Mouse (Mus musculus) embryonic facial prominence, embryonic 12.5 days (tissue): ENCODE measurements around the gene Hpf1. TPM values are rescaled to one million over a fixed set of nuclear protein-coding genes. Genes with fewer than 3 reads are reported as not detected.
A peak's percentile ranks its signal among the peaks of the same experiment; 100 is the strongest.

Experiments used
- ATAC-seq: fragments of 200-750 bp; cut with Nextera tagmentation; 2 replicates; pipeline ENCODE4 v1.8.0; 2017; ENCODE audit not compliant: insufficient number of reproducible peaks, insufficient read depth, low FRiP score, low TSS enrichment
- H3K27ac ChIP-seq: fragments of 300-500 bp; sonication (generic); 2 replicates; pipeline ENCODE4 v1.5.1; 2016; ENCODE audit warnings: mild to moderate bottlenecking
- H3K27me3 ChIP-seq: fragments of 300-500 bp; sonication (generic); 2 replicates; pipeline ENCODE4 v1.6.1; 2016; ENCODE audit warnings: mild to moderate bottlenecking, moderate library complexity
- H3K36me3 ChIP-seq: fragments of 300-500 bp; sonication (generic); 2 replicates; pipeline ENCODE4 v1.6.1; 2016; ENCODE audit warnings: mild to moderate bottlenecking
- H3K4me1 ChIP-seq: fragments of 300-500 bp; sonication (generic); 2 replicates; pipeline ENCODE4 v1.6.1; 2016
- H3K4me2 ChIP-seq: fragments of 300-500 bp; sonication (generic); replicated peaks from 2 replicates; pipeline ENCODE4 v1.6.1; 2016; ENCODE audit warnings: mild to moderate bottlenecking, moderate library complexity
- H3K4me3 ChIP-seq: fragments of 300-500 bp; sonication (generic); 2 replicates; pipeline ENCODE4 v1.5.1; 2016; ENCODE audit warnings: mild to moderate bottlenecking
- H3K9ac ChIP-seq: fragments of 300-500 bp; sonication (generic); 2 replicates; pipeline ENCODE4 v1.6.1; 2016; ENCODE audit warnings: mild to moderate bottlenecking, moderate library complexity
- H3K9me3 ChIP-seq: fragments of 300-500 bp; sonication (generic); 2 replicates; pipeline ENCODE4 v1.6.1; 2016; ENCODE audit warnings: mild to moderate bottlenecking, moderate library complexity
- WGBS: fragments of 180-500 bp; shearing (Covaris S2); methylation state at CpG from one replicate; pipeline ENCODE4 v1.1.7; 2016; 5-methylcytosine and 5-hydroxymethylcytosine counted together
- polyA plus RNA-seq: library from polyadenylated mRNA; unstranded; fragments of >200 nt; fragmentation: Nextera tagmentation; extraction: Ambion mirVana; gene quantifications from 2 replicates; pipeline ENCODE4 v1.2.1, GENCODE M21; 2016

Hpf1 gene
- polyA plus RNA-seq, 1 experiment from 2014 or later = 121 TPM

DNA sequence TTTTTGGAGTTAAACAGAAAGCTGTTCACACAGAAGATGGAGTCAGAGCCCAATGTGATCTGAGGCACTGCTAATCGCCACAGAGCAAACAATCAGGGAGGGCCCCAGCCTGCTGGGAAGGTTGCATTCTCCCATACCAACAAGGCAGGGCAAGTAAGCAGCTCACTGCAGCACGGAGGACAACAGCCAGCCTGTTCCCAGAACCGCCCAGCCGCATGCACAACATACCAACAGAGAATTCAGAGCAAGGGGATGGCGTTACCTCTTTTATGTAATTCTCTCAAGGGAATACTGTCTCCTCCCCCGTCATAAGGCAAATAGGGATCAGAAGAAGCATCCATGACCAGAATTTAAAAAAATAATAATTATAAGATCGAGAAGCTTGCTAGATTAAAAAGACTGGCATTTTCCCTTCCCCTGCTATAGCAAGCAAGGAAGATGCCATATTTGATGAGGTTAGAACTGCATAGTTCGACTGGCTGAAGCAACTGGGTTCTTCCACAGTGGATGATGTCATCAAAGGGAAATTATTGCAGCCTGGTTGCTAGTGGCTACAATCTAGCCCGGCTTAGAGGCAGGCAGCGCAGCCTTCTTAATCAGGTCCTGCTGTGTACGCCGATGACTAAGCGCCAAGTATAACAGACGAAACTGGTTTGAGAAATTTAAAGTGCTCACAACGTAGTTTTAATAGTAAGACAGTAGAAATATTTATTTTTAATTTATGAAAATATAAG lies 64.2 kb downstream of the Hpf1 start:
- Histone ChIP-seq H3K9ac (peak overlapping the region; percentile 17; the same call in 1 of the 2 replicates), H3K27ac (peak overlapping the region; percentile 88), H3K27me3 (no peaks in the 10 kb centered on the region), H3K4me1 (peaks cover 3% of the 10 kb centered on the region; the same call in 1 of the 2 replicates), H3K4me2 (peak overlapping the region; percentile 50), H3K4me3 (peak overlapping the region; percentile 34), H3K9me3 (no peaks in the 10 kb centered on the region), H3K36me3 (no peaks in the 10 kb centered on the region)
- peak; percentile 95 for ATAC-seq
- WGBS = under 1% methylated on average over 15 of the region's 15 CpGs

DNA sequence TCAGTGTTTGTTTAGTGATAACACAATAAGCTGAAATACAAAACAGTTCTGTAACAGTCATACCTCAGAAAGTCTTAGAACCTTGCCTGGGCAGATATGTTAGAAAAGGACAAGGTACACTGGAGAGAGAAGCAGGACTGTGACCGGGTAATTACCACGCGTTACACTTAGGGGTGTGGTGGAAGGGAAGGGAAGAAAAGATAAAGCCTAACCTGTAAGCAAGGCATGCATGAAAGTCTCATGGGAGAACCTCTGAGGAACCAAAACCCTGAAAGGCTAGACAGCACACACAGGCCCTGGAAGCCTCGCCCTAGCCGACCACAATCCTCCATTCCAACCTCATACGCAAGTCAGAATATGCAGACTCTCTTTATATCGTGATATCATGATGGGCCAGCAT lies 66.6 kb downstream of the Hpf1 start:
- Histone ChIP-seq H3K4me1 (no peaks in the 10 kb centered on the region), H3K4me3 (no peak overlapping the region), H3K4me2 (no peak overlapping the region), H3K9me3 (no peaks in the 10 kb centered on the region), H3K36me3 (no peaks in the 10 kb centered on the region), H3K27me3 (no peaks in the 10 kb centered on the region), H3K9ac (no peak overlapping the region), H3K27ac (no peak overlapping the region)
- 92% methylated on average over 7 of the region's 7 CpGs for WGBS
- no peak for ATAC-seq

Other genes with a start within 250 kb of the Hpf1 start
- gene Clcn3, start 92.9 kb downstream of the Hpf1 start, polyA plus RNA-seq = 18.0 and 18.9 TPM in 2 replicates
- gene Nek1, start 102.8 kb downstream of the Hpf1 start, polyA plus RNA-seq = 19.4 and 21.5 TPM in 2 replicates